ENCODE assay signal across 19 mouse cellular contexts in the genomic region with DNA sequence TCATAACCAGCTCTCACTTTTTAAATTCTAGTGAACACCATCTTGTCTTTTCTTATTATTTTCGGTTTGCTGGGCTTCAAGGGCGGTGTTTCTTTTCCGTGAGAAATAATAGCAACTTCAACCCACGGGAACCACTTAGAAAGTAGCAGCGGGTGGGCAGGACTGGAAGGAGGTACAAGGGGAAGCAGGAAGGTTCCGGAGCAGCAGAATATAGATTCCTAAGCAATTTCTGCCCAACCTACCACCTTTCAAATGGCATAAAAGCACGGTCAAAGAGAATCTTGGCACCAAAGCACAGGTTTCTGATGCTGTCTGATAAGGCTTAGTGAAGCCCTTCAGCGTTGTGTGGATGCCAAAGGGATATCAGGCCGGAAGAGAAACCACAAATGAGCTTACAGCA.
DNase-seq lines count a peak whose midpoint lies in the region; TF ChIP-seq lines count a peak whose summit lies in the region.
"Had no signal": no experiment of that assay in that cellular context is flagged by ENCODE, and none has a peak within 500 bp of the region (broad histone marks: within the 10 kb centered on the region; RNA-seq: fewer than 3 reads in every experiment).

No protein-coding gene starts in this region.

- peak; percentile 48 to 55 for DNase-seq in cerebellum, postnatal 25 days
- no peak for DNase-seq in cerebellum, adult 8-10 months
- DNase-seq in left cerebral cortex, postnatal 36 days (ENCODE audit: low spot score in 2 of 2): peak; percentile 24 to 43
- DNase-seq in left cerebral cortex, adult 2 months (ENCODE audit: extremely low spot score in 1 of 2, low spot score in 2 of 2): no peak
- DNase-seq in brain, adult 2 months (ENCODE audit: low read depth, low spot score): peak; percentile 73
- peak; percentile 54 for DNase-seq in telencephalon, adult 2 months (ENCODE audit: low read depth, low spot score)
- no peak for DNase-seq in kidney, adult 2 months
- DNase-seq: adrenal gland, postnatal 14 days; forebrain, postnatal 0 days; gastrocnemius, postnatal 36 days; heart, adult 18-20 months; heart, postnatal 14 days; kidney, adult 11 months had no signal

- WGBS in kidney, adult 2 months: 87% methylated on average over 9 of the region's 9 CpGs

- H3K36me3 ChIP-seq in kidney, adult 2 months (ENCODE audit: control insufficient read depth, insufficient read depth, low read length): no peaks in the 10 kb centered on the region
- H3K36me3 ChIP-seq: embryonic facial prominence, embryonic 10.5 days; G1E; heart, embryonic 15.5 days; hindbrain, embryonic 13.5 days had no signal

- H3K27me3 ChIP-seq in kidney, adult 2 months (replicated peaks; ENCODE audit: control insufficient read depth, insufficient read depth, low read length): no peaks in the 10 kb centered on the region
- H3K27me3 ChIP-seq: forebrain, embryonic 13.5 days; heart, embryonic 15.5 days; hindbrain, embryonic 13.5 days had no signal

- intact Hi-C loops in left cerebral cortex, postnatal 36 days (cut with DNase I): loop anchor here (1.0 kb wide), 1 partner anchor 59 kb away; no protein-coding TSS in a partner anchor
- intact Hi-C loops in left cerebral cortex, adult 2 months (cut with DNase I): loop anchor here (1.0 kb wide), 1 partner anchor 112 kb away; no protein-coding TSS in a partner anchor

- H3K4me3 ChIP-seq in left cerebral cortex, adult 2 months: no peak overlapping the region
- no peak overlapping the region for H3K4me3 ChIP-seq in kidney, adult 2 months (ENCODE audit: insufficient read depth, low read depth, low read length)
- H3K4me3 ChIP-seq: embryonic facial prominence, embryonic 10.5 days; forebrain, embryonic 13.5 days; heart, embryonic 15.5 days; hindbrain, embryonic 13.5 days had no signal

- no peak for TF ChIP-seq CTCF in left cerebral cortex, adult 2 months (IDR thresholded peaks at IDR 0.05)
- no peak for TF ChIP-seq CTCF in kidney, adult 2 months (conservative IDR thresholded peaks at IDR 0.05; ENCODE audit: insufficient read depth, insufficient read length, low read depth, low read length)

- no peak overlapping the region; the same call in 1 of the 2 replicates for H3K27ac ChIP-seq in left cerebral cortex, adult 2 months
- no peak overlapping the region for H3K27ac ChIP-seq in kidney, adult 2 months (ENCODE audit: insufficient read depth, low read depth, low read length)
- H3K27ac ChIP-seq: embryonic facial prominence, embryonic 10.5 days; forebrain, embryonic 13.5 days; heart, embryonic 15.5 days; hindbrain, embryonic 13.5 days; hindbrain, postnatal 0 days had no signal

- TF ChIP-seq POLR2A in kidney, adult 2 months (IDR thresholded peaks at IDR 0.05; ENCODE audit: low read depth, low read length): no peak

- H3K4me1 ChIP-seq in kidney, adult 2 months (ENCODE audit: control insufficient read depth, insufficient read depth, low read length): no peaks in the 10 kb centered on the region
- H3K4me1 ChIP-seq: embryonic facial prominence, embryonic 10.5 days; forebrain, embryonic 13.5 days; heart, embryonic 15.5 days; hindbrain, embryonic 13.5 days had no signal

Comparison
In these comparisons a context has a peak if more than half of its experiments do, and no peak if none do; other contexts are left out.
1. DNase-seq: peak in cerebellum, postnatal 25 days (2 of 2), left cerebral cortex, postnatal 36 days (2 of 2), brain, adult 2 months (single experiment) and telencephalon, adult 2 months (single experiment); none in cerebellum, adult 8-10 months (single experiment), left cerebral cortex, adult 2 months (0 of 2) and kidney, adult 2 months (single experiment).